Mouse (Mus musculus) cortical plate, adult 2 months (tissue): Measurements from ENCODE around the gene Otop2.

Experiments used
- CTCF ChIP-seq: fragments of 200-500 bp; IDR thresholded peaks from 2 replicates; pipeline ENCODE4 v1.5.1; 2011; ENCODE audit warnings: mild to moderate bottlenecking, control low read depth, low read length; ENCODE audit not compliant: insufficient read depth; ENCODE audit errors: extremely low read depth
- POLR2A ChIP-seq: fragments of 200-500 bp; IDR thresholded peaks from 2 replicates; pipeline ENCODE4 v1.6.1; 2011; ENCODE audit warnings: mild to moderate bottlenecking, low read length, control low read depth; ENCODE audit not compliant: insufficient read depth; ENCODE audit errors: extremely low read depth

- no peak for TF ChIP-seq CTCF
- TF ChIP-seq POLR2A: no peak
These were observed 67.9 kb downstream of the Otop2 start for GRCm38 (mm10) chr11:115374695-115375425.
